Mouse (Mus musculus) heart, adult 18-20 months (tissue): ENCODE measurements around the gene Kcnrg. TPM values are rescaled to one million over a fixed set of nuclear protein-coding genes. Genes with fewer than 3 reads are reported as not detected.
"Not testable (repeated sequence)": the region's sequence is repeated elsewhere in the genome, so short reads cannot be mapped to it uniquely, and the experiment has no call there.

Experiments
- DNase-seq, 2 experiments: peaks; one replicate each; pipeline ENCODE4 v3.0.0; 2021 to 2022; ENCODE audit warnings: mixed read lengths in 1 of 2
- long read RNA-seq, 2 experiments: library from polyadenylated mRNA; stranded (forward); transcript quantifications; one replicate each; pipeline ENCODE4 v2.0.0; 2021
- total RNA-seq, 2 experiments: library from RNA; stranded (reverse); gene quantifications; 2 replicates each; pipeline ENCODE4 v1.2.3; 2021

Gene Kcnrg
- under 1 TPM; 0.25 to 0.26 TPM for total RNA-seq
- long read RNA-seq, experiment 1, partial matches to known transcripts, result 0 of 2 reads
- long read RNA-seq, experiment 1, other reads (novel, unspliced or antisense), result 2 of 2 reads
- long read RNA-seq, experiment 2, result 0 reads

- DNase-seq, result no peak
Measured at GRCm38 (mm10) chr14:61607157-61607556, at the start of gene Kcnrg. Kcnrg (plus strand) TSS chr14:61607457.

DNA sequence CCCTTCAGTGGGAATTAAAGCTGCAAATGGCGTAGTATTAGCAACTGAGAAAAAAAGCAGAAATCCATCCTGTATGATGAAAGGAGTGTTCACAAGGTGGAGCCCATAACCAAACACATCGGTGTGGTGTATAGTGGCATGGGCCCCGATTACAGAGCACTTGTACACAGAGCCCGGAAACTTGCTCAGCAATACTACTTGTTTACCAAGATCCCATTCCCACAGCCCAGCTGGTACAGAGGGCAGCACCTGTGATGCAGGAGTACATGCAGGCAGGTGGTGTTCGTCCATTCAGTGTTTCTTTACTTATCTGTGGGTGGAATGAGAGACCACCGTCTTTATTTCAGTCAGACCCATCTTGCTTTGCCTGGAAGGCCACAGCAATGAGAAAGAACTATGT lies 48.4 kb upstream of the Kcnrg start:
- no peak for DNase-seq

- DNase-seq, result no peak
Measured at GRCm38 (mm10) chr14:61559856-61560255, 47.4 kb upstream of the Kcnrg start.

DNA sequence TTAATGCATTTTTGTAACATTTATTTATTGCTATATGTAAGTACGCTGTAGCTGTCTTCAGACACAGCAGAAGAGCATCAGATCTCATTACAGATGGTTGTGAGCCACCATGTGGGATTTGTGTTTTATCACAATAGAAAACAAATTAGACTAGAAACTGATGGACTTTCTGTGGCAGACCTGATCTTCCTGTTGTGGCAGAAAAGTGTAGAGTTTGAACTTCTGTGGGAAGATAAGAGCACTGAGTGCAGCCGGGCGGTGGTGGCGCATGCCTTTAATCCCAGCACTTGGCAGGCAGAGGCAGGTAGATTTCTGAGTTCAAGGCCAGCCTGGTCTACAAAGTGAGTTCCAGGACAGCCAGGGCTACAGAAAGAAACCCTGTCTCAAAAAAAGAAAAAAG lies 41.0 kb upstream of the Kcnrg start:
- not testable (repeated sequence) for DNase-seq

- DNase-seq, result no peak
Measured at GRCm38 (mm10) chr14:61569344-61569743, 37.9 kb upstream of the Kcnrg start.

DNA sequence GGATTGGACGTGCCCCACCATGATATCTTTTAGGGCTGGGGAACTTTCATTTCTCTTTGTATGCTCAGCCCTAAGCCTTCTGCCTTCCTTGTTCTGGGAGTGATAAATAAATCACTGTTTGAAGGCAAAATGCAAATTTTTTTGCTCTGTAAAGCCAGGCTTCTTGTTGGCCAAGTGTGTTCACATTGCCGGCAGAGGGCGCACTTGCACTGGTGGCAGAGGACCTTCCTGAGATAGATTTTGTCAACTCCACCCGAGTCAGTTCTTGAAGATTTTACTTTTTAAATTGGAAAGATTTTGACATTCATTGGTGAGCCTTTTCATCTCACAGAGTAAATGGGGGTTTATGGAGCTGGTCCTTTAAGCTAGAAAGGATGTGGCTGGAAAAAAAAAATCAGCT lies 35.9 kb upstream of the Kcnrg start:
- peak; percentile 80 to 96 for DNase-seq

GRCm38 (mm10) chr14:61572131-61572530 lies 35.1 kb upstream of the Kcnrg start:
- no peak for DNase-seq

DNA sequence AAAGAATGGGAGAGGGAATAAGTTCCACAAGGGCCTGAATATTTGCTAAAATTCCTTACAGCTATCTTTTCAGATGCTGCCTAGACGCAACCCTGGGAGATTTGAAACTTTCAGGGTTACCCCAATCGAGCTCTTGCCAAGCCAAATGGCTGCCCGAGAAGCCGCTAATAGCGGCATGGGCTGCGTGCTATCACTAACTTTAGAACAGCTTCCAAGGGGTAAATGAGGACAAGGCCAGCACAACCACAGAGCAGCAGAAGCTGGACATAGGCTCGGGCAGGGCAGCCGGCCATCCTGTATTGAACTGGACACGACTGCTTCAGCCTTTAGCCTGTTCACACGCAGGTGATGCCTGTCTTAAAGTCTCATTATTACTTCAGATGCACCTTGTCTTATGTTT lies 32.2 kb upstream of the Kcnrg start:
- peak; percentile 56 to 62 for DNase-seq

- DNase-seq, result no peak
Measured at GRCm38 (mm10) chr14:61575941-61576340, 31.3 kb upstream of the Kcnrg start.

GRCm38 (mm10) chr14:61589288-61590065 lies 17.8 kb upstream of the Kcnrg start:
- DNase-seq, result no peak

- no peak for DNase-seq
Measured at GRCm38 (mm10) chr14:61596719-61597426, 10.4 kb upstream of the Kcnrg start.

GRCm38 (mm10) chr14:61597968-61598367 lies 9.3 kb upstream of the Kcnrg start, which contains the start of gene Trim13:
Trim13 (plus strand) TSS chr14:61598247.
- no peak for DNase-seq

GRCm38 (mm10) chr14:61599057-61599806 lies 8.0 kb upstream of the Kcnrg start:
- peak; percentile 92 to 94 for DNase-seq

- no peak for DNase-seq
Measured at GRCm38 (mm10) chr14:61601348-61601747, 5.9 kb upstream of the Kcnrg start.

- no peak for DNase-seq
Measured at GRCm38 (mm10) chr14:61603069-61603755, 4.0 kb upstream of the Kcnrg start.

DNA sequence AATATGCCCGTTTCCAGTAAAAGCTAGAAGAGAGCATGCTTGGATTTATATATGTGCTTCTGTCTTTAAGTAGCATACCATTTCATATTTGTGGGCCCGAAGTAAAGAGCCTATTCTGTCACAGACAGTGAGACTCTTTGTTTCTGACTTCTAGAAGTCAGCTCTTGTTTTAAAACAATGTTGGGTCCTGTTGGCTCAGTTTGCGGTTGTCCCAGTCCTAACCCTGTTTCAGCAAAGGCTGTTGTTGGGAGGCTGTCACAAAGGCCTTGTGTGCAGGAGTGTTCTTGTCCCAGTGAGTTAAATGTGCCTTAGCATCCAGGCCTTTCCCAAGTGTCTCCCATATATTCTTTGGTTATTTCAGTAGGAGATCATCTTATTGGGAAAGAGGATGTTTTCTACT lies 3.2 kb upstream of the Kcnrg start:
- no peak for DNase-seq

DNA sequence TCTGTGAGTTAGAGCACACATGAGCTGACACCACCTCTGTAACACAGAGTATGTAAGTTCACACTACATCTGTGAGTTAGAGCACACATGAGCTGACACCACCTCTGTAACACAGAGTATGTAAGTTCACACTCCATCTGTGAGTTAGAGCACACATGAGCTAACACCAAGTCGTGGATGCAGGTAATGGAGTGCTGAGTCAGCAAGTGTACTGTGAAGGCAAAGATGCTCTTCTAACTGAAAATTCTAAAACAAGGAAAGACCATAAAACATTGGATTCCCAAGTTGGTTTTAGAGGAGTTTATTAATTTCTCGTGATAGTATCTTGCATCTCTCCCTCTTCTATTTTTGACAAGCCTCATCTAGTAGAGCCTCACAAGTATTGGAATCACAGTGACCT lies 1.2 kb upstream of the Kcnrg start:
- not testable (repeated sequence) for DNase-seq

DNA sequence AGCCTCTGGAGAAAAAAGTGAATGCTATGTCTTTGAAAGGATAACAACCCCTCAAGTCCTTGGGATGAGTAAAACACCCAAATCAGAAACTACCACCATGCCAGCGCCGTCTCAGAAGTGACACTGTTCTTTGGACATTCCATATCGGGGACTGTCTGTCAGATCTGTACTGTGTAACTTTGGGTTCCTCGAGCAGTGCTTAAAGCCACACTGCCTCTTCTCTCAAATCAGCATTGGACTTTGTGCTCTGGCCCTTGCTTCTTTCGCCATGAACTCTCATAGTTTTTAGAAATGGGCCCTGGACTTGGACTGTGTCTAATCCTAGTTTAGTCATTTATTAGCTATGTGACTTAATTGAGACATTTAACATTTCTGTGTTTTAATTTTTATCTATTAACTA lies 4.5 kb downstream of the Kcnrg start:
- DNase-seq, result no peak

DNA sequence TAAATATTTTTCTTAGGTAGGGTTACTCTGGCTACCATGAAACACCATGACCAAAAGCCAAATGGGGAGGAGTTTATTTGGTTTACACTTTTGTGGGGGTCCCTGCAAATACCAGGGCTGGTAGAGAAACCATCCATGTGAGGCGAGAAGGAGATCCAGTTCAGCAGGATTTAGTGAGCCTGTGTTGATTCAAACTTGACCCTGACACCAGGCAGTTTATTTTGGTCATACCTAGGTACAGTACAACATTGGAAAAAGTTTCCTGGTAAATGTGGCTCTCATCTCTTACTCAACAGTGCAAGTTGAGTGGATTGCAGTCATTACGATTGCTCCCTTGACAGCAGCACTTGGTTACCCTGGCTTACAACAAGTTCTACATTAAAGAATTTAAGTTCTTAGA lies 6.1 kb downstream of the Kcnrg start:
- DNase-seq, result no peak

DNA sequence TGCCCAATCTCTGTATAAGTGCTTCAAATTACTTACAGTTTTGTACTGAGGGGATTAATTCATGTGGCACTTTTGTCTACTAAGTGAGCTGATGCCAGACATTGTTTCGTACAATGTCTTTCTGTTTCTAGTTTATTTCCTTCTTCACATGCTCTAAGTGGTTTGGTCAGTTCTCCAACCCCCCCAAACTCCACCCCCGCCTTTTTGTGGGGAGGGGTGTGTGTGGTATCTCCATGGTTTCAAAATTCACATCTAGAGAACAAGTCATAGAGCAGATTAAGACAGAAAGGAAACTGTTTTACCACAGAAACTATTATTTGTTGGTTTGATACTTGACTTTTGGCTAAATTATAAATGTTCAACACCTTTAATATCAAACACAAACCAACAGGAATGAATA lies 13.1 kb downstream of the Kcnrg start:
- no peak for DNase-seq

- no peak for DNase-seq
Measured at GRCm38 (mm10) chr14:61635969-61636368, 28.7 kb downstream of the Kcnrg start.

GRCm38 (mm10) chr14:61642668-61643067 lies 35.4 kb downstream of the Kcnrg start:
- no peak for DNase-seq
